Mouse (Mus musculus) erythroid progenitor cell, adult 5-6 weeks (primary cell): ENCODE results near the gene Glb1. TPM values are rescaled to one million over a fixed set of nuclear protein-coding genes. Genes with fewer than 3 reads are reported as not detected.
"Not testable (repeated sequence)": the region's sequence is repeated elsewhere in the genome, so short reads cannot be mapped to it uniquely, and the experiment has no call there.

Experiments
- ATAC-seq: replicated peaks from 2 replicates; pipeline ENCODE4 v1.8.0; 2016; ENCODE audit warnings: moderate number of reproducible peaks, mild to moderate bottlenecking, moderate TSS enrichment, inconsistent platforms; ENCODE audit not compliant: poor library complexity, low FRiP score, severe bottlenecking
- total RNA-seq, 2 experiments: library from RNA; stranded (forward) in 1 of 2; stranded (reverse) in 1 of 2; fragments of 150-400 nt in 1 of 2; fragments of 186-747, 209-891 nt in 1 of 2; gene quantifications; 2 replicates each; pipeline versions ENCODE4 v1.2.3 to v1.2.4; 2015 to 2017; ENCODE audit warnings: low replicate concordance in 2 of 2

Glb1 gene
- total RNA-seq, 2 experiments from 2014 or later: 2.3 to 8.8 TPM

- ATAC-seq: no peak
These were observed 10.2 kb upstream of the Glb1 start for GRCm38 (mm10) chr9:114390749-114391075.

DNA sequence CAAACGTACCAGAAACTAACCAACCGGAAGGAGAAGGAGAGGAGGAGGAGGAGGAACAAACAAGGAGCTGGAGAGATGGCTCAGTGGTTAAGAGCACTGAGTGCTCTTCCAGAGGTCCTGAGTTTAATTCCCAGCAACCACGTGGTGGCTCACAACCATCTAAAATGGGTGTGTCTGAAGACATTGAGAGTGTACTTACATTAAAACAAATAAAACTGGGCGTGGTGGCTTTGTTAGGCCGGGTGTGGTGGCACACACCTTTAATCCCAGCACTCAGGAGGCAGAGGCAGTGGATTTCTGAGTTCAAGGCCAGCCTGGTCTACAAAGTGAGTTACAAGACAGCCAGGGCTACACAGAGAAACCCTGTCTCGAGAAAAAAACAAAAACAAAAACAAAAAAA lies 6.7 kb upstream of the Glb1 start:
- ATAC-seq: not testable (repeated sequence)

- no peak for ATAC-seq
These were observed 6.2 kb upstream of the Glb1 start for GRCm38 (mm10) chr9:114394677-114395076.

DNA sequence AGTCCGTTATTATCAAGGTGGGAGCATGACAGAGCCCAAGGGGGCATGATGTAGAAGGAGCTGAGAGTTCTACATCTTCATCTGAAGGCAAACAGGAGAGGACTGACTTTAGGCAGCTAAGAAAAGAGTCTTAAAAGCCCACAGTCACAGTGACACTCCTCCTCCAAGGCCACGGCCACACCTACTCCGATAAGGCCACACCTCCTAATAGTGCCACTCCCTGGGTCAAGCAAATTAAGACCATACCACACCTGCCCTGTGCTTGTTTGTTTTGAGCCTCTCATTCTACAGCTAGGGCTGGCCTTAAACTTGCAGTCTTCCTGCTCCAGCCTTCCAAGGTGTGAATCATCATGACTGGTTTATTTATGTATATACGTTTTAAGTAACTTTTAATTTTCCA lies 5.6 kb upstream of the Glb1 start:
- ATAC-seq: peak; percentile 56; the same call in 1 of the 2 replicates

- ATAC-seq: 0 out of 2 replicates have a peak, but pooled peaks have one; percentile 31
These were observed 1.2 kb upstream of the Glb1 start for GRCm38 (mm10) chr9:114399680-114400079.

GRCm38 (mm10) chr9:114400588-114400948 lies 308 bp upstream of the Glb1 start:
- no peak for ATAC-seq

DNA sequence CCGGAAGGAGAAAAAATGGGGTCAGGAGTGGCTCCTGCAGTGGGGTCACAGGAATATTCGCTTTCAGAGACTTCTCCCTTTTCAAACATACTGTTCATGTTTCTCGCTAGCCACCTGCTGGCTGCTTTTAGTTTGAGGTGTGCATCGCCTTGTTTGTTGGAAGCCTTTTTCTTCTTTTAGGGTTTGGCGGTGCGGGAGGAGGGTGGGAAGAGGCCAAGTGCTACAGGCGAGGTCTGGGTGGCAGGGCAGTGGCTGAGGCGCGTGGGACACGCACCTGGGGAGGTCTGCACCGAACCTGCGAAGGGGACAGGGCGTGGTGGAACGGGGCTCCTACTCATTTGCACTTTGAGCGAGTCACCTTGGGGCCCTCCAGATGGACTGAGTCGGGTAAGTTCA lies 807 bp downstream of the Glb1 start:
- no peak for ATAC-seq

GRCm38 (mm10) chr9:114407676-114408075 lies 6.8 kb downstream of the Glb1 start:
- no peak for ATAC-seq

GRCm38 (mm10) chr9:114410313-114410862 lies 9.5 kb downstream of the Glb1 start:
- ATAC-seq: no peak

- ATAC-seq: no peak
These were observed 10.4 kb downstream of the Glb1 start for GRCm38 (mm10) chr9:114411295-114411694.

DNA sequence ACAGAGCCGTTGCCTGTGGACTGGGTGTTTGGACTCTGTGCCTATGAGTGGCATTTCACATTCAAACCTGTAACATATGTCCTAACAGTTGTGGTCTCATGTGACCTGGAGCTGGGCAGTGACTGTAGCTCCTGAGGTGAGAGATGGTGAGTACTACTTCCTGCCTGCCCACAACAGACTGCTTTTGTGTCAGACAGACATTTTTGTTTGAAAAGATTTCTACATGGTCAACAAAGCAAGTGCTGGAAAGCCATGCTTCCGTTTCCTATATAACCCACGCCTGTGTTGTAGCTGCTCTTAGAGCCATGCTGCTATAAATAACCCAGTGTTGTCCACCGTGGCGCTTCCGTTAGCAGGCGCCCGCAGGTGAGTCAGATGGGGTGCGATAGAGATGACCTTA lies 11.5 kb downstream of the Glb1 start:
- ATAC-seq: no peak

GRCm38 (mm10) chr9:114413866-114414265 lies 13.0 kb downstream of the Glb1 start:
- ATAC-seq: no peak

- peak; percentile 60 for ATAC-seq
These were observed 14.8 kb downstream of the Glb1 start for GRCm38 (mm10) chr9:114415701-114416100.

DNA sequence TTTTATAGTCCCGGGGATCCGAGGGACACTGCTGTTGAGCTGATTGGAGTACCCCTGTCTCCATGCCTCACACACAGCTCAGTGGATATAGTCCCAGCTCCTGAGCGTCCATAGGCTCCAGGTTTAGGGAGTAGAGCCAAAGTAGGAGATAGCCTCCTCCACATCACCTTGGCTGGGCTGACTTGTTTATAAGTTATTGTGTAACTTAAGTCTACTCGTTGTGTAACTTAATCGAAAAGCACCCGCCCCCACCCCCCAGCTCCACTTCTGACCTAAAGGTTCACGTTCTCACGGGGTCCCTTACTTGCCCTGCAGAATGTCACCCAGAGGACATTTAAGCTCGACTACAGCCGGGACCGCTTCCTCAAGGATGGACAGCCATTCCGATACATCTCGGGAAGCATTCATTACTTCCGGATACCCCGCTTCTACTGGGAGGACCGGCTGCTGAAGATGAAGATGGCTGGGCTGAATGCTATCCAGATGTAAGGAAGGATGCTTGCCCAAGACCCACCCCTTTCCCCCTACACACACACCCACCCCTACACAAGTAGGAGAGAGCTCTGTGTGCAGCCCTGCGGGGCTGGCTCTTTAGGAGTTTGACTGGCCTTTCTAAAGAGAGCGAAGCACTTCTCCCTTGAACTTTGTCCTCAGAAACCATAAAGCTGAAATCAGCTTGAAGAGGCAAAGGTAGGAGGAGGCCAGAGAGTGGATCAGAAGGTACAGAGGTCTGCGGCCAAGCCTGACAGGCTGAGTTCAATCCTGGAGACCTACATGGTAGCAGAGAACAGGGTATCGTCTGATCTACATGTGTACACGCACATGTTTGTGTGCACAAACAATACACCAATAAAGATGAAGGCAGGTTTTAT lies 16.0 kb downstream of the Glb1 start:
- ATAC-seq: no peak

GRCm38 (mm10) chr9:114418187-114418586 lies 17.3 kb downstream of the Glb1 start:
- no peak for ATAC-seq

- ATAC-seq: no peak
These were observed 19.6 kb downstream of the Glb1 start for GRCm38 (mm10) chr9:114420443-114420842.

DNA sequence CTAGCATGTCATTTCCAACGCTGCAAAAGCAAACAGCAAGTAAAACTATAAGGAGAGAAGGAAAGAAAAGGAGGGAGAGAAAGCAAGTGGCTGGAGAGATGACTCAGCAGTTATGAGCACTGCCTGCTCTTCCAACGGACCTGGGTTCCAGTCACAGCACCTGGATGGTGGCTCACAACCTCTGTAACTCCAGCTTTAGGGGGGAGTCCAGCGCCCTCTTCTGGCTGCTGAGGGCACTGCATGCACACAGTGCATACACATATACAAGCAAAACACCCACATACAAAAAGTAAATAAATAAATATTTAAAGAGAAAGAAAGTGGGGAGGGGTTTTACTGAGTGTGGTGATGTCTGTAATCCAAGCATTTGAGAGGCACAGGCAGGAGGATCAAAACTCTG lies 20.2 kb downstream of the Glb1 start:
- ATAC-seq: no peak

- no peak for ATAC-seq
These were observed 20.9 kb downstream of the Glb1 start for GRCm38 (mm10) chr9:114421797-114422196.

- no peak for ATAC-seq
These were observed 24.7 kb downstream of the Glb1 start for GRCm38 (mm10) chr9:114425576-114425975.

DNA sequence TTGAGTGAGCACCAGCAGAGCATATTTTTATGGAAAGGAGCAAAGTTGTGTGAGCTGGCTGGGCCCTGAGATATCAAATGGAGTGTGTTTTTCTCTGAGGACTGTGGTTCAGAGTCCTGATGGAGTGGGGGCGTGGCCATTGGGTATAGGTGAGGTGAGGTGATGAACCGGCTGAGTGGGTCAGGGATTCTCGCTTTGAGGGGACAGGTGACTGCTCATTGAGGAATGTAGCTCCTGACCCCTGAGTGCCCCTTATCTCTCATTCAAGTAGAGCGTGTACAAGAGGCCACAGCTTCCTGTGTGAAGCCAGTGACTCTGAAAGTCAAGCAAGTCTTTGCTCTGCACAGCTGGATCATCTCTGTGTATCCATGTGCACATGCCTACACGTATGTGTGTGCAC lies 25.3 kb downstream of the Glb1 start:
- ATAC-seq: no peak

- ATAC-seq: no peak
These were observed 26.5 kb downstream of the Glb1 start for GRCm38 (mm10) chr9:114427425-114427824.
